Mouse (Mus musculus) hindbrain, postnatal 0 days (tissue): ENCODE measurements around the gene Ranbp10. TPM values are rescaled to one million over a fixed set of nuclear protein-coding genes. Genes with fewer than 3 reads are reported as not detected.
A peak's percentile ranks its signal among the peaks of the same experiment; 100 is the strongest.

Experiments
- ATAC-seq: fragments of 200-750 bp; cut with Nextera tagmentation; 2 replicates; pipeline ENCODE4 v1.8.0; 2017; ENCODE audit warnings: mild to moderate bottlenecking, moderate TSS enrichment, moderate library complexity
- DNase-seq: peaks from one replicate; pipeline ENCODE4 v3.0.0-alpha.2; 2015; ENCODE audit warnings: low spot score
- H3K27ac ChIP-seq: fragments of 300-500 bp; sonication (generic); 2 replicates; pipeline ENCODE4 v1.5.1; 2014; ENCODE audit warnings: mild to moderate bottlenecking
- H3K27me3 ChIP-seq: fragments of 300-500 bp; sonication (generic); 2 replicates; pipeline ENCODE4 v1.6.1; 2014; ENCODE audit warnings: low read length, mixed read lengths; ENCODE audit not compliant: insufficient read depth
- H3K36me3 ChIP-seq: fragments of 300-500 bp; sonication (generic); 2 replicates; pipeline ENCODE4 v1.6.1; 2014; ENCODE audit warnings: low read length, mixed read lengths; ENCODE audit not compliant: insufficient read depth
- H3K4me1 ChIP-seq: fragments of 300-500 bp; sonication (generic); 2 replicates; pipeline ENCODE4 v1.6.1; 2014; ENCODE audit warnings: antibody characterized with exemption, low read length, mixed read lengths; ENCODE audit not compliant: insufficient read depth
- H3K4me2 ChIP-seq: fragments of 300-500 bp; sonication (generic); 2 replicates; pipeline ENCODE4 v1.6.1; 2014; ENCODE audit warnings: low read depth, mild to moderate bottlenecking, low read length, moderate library complexity, mixed read lengths
- H3K4me3 ChIP-seq: fragments of 300-500 bp; sonication (generic); 2 replicates; pipeline ENCODE4 v1.5.1; 2014; ENCODE audit warnings: low read length
- H3K9ac ChIP-seq: fragments of 300-500 bp; sonication (generic); replicated peaks from 2 replicates; pipeline ENCODE4 v1.6.1; 2014; ENCODE audit warnings: mild to moderate bottlenecking, low read length, moderate library complexity, mixed read lengths
- H3K9me3 ChIP-seq: fragments of 300-500 bp; sonication (generic); 2 replicates; pipeline ENCODE4 v1.6.1; 2016; ENCODE audit warnings: low read length, mixed read lengths
- CTCF ChIP-seq: IDR thresholded peaks from 2 replicates; pipeline ENCODE4 v1.5.1; 2016; ENCODE audit warnings: antibody characterized with exemption, control low read depth, low read depth
- WGBS: fragments of 180-500 bp; shearing (Covaris S2); extraction: QIAGEN DNeasy Blood & Tissue Kit; methylation state at CpG from one replicate; pipeline ENCODE4 v1.1.7; 2014; 5-methylcytosine and 5-hydroxymethylcytosine counted together
- polyA plus RNA-seq: library from polyadenylated mRNA; unstranded; fragments of >200 nt; fragmentation: Nextera tagmentation; extraction: Ambion mirVana; gene quantifications from 2 replicates; pipeline ENCODE4 v1.2.1, GENCODE M21; 2015
- total RNA-seq: library from RNA; depleted of rRNA; stranded (reverse); fragments of >200 nt; gene quantifications from 2 replicates; pipeline ENCODE4 v1.2.3, GENCODE M21; 2014

Ranbp10 gene
- total and polyA plus RNA-seq, 2 experiments from 2014 or later: 7.2 to 15.7 TPM

DNA sequence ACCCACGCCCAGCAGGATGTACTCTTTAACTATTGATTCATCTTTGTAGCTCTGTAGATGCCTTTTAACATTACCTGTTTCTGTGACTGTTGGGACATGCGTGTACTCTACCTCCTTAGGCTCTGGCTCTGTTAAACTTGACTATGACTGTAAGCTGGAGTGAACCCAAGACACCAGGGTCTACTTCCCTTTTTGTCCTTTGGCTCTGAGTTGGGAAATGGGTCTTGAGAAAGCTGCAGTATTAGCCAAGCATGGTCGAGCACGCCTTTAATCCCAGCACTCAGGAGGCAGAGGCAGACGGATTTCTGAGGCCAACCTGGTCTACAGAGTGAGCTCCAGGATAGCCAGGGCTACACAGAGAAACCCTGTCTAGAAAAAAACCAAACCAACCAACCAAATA is 31.3 kb upstream of the Ranbp10 start:
- H3K9me3 ChIP-seq: no peaks in the 10 kb centered on the region
- 88% methylated on average over 5 of the region's 5 CpGs for WGBS

DNA sequence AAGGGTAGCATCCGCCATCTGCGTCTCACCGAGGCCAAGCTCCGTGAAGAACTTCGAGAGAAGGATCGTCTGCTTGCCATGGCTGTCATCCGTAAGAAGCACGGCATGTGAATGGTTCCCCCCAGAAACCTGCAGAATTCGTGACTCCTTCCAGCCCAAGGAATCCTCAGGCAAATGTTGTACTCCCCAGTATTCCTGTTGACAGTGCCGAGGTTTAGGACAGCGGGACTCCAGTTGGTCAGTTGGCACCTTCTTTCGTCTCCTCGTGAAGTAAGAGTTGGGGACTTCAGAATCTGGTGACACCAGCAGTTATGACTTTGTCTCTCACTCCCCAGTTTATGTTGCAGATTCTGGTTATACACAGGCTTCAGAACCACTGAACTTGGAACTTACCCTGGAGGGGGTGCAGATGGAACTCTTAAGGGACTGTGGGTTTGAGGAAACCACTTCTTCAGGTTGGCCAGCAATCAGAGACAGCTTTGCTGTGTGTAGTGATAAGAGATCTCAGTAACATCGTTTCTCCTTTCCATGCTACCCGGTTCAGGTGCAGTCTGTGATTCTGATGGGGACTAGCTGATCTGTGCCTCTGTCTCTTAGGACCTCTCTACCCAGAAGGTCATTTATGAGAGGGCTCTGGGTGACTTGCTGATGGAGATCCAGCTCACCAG is 29.2 kb upstream of the Ranbp10 start:
- peak overlapping the region; percentile 98 for H3K4me2 ChIP-seq
- 17% methylated on average over 15 of the region's 15 CpGs for WGBS
- H3K4me3 ChIP-seq: peak overlapping the region; percentile 79
- H3K36me3 ChIP-seq: no peaks in the 10 kb centered on the region
- TF ChIP-seq CTCF: no peak
- no peaks in the 10 kb centered on the region for H3K9me3 ChIP-seq
- H3K27me3 ChIP-seq: no peaks in the 10 kb centered on the region
- DNase-seq (no peak), ATAC-seq (no peak)
- peak overlapping the region; percentile 76 for H3K9ac ChIP-seq
- peaks cover 13% of the 10 kb centered on the region for H3K4me1 ChIP-seq
- peak overlapping the region; percentile 79 for H3K27ac ChIP-seq

More for the DNA sequence above, 31.3 kb upstream of the Ranbp10 start:
- no peaks in the 10 kb centered on the region for H3K27me3 ChIP-seq
- no peak overlapping the region for H3K27ac ChIP-seq
- H3K9ac ChIP-seq: no peak overlapping the region
- no peak overlapping the region for H3K4me3 ChIP-seq
- TF ChIP-seq CTCF: no peak
- no peak for ATAC-seq
- H3K4me1 ChIP-seq: peaks cover 26% of the 10 kb centered on the region
- no peak overlapping the region for H3K4me2 ChIP-seq
- no peak for DNase-seq
- no peaks in the 10 kb centered on the region for H3K36me3 ChIP-seq

DNA sequence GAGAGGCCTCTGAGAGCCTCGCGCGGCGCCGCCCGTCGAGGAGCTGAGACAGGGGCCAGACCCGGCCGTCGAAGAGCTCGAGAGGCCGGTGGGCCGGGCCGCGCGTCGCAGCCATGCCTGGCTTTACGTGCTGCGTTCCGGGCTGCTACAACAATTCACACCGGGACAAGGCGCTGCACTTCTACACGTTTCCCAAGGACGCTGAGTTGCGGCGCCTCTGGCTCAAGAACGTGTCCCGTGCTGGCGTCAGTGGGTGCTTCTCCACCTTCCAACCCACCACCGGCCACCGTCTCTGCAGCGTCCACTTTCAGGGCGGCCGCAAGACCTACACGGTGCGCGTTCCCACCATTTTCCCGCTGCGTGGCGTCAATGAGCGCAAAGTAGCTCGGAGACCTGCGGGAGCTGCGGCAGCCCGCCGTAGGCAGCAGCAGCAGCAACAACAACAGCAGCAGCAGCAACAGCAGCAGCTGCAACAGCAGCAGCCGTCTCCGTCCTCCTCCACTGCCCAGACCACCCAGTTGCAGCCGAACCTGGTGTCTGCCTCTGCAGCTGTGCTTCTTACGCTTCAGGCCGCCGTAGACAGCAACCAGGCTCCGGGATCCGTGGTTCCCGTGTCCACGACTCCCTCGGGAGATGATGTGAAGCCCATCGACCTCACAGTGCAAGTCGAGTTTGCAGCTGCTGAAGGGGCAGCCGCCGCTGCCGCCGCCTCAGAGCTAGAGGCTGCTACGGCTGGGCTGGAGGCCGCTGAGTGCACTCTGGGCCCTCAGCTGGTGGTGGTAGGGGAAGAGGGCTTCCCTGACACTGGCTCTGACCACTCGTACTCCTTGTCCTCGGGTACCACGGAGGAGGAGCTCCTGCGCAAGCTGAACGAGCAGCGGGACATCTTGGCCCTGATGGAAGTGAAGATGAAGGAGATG is 28.4 kb upstream of the Ranbp10 start:
- TF ChIP-seq CTCF: peak; percentile 22; the same call in 1 of the 2 replicates
- peak overlapping the region; percentile 98 for H3K4me2 ChIP-seq
- H3K9ac ChIP-seq: peak overlapping the region; percentile 76
- H3K9me3 ChIP-seq: no peaks in the 10 kb centered on the region
- no peaks in the 10 kb centered on the region for H3K36me3 ChIP-seq
- no peaks in the 10 kb centered on the region for H3K27me3 ChIP-seq
- H3K27ac ChIP-seq: peak overlapping the region; percentile 79
- peaks cover 17% of the 10 kb centered on the region for H3K4me1 ChIP-seq
- ATAC-seq: peak; percentile 50
- H3K4me3 ChIP-seq: peak overlapping the region; percentile 79
- DNase-seq: peak; percentile 64
- under 1% methylated on average over 70 of the region's 71 CpGs for WGBS

DNA sequence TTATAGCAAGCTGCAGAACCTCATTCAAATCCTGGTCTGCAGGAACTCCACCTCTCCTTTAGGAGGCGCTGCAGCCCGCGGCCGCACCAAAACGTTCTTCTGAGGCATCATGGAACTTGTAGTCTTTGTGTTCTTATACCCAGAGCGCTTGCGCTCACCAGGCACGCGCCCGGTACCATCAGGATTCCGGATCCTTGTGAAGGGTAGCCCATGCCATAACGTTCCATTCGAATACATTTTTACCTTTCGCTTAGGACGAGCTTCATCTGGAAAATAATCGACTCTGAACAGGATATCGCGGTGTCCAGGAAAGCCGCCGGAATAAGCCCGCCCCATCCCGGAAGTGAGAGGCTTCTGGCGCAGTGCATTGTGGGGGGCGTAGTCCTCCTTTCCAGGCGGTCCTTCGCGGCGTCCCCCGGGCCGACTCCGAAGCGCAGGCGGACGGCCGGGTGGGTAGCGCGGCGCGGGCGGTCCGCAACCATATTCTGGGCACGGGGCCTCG is 27.6 kb upstream of the Ranbp10 start, which contains the start of gene Thap11:
Gene Thap11, plus strand, starts transcription at position 418 of the 502 bp plus-strand sequence.
- Histone ChIP-seq H3K27ac (peak within 1 kb of the TSS; percentile 79), H3K4me3 (peak within 1 kb of the TSS; percentile 79), H3K9me3 (no peaks in the 10 kb centered on the region), H3K4me1 (peaks cover 20% of the 10 kb centered on the region), H3K9ac (peak within 1 kb of the TSS; percentile 76), H3K4me2 (peak within 1 kb of the TSS; percentile 98), H3K27me3 (no peaks in the 10 kb centered on the region), H3K36me3 (no peaks in the 10 kb centered on the region)
- DNase-seq (peak; percentile 94), ATAC-seq (peak; percentile 92)
- TF ChIP-seq CTCF: peak; percentile 87
- WGBS: under 1% methylated on average over 43 of the region's 43 CpGs

DNA sequence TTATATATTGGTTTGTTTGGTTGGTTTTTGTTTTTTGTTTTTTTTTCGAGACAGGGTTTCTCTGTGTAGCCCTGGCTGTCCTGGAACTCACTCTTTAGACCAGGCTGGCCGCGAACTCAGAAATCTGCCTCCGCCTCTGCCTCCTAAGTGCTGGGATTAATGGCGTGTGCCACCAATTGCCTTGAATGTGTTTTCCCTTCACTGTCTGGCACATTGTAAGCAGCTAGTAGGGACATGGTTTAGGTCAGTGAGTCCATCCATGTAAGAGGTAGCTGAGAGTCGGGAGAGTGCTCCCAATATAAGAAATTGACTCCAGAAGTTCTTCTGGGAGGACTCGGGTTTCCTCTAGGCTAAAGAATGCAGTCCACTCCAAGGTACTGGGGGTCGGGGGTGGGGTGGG is 27.2 kb upstream of the Ranbp10 start:
- H3K4me3 ChIP-seq: peak overlapping the region; percentile 79
- peak overlapping the region; percentile 76; the same call in 1 of the 2 replicates for H3K9ac ChIP-seq
- peaks cover 20% of the 10 kb centered on the region for H3K4me1 ChIP-seq
- no peaks in the 10 kb centered on the region for H3K27me3 ChIP-seq
- no peaks in the 10 kb centered on the region for H3K9me3 ChIP-seq
- H3K27ac ChIP-seq: peak overlapping the region; percentile 79; the same call in 1 of the 2 replicates
- no peak for TF ChIP-seq CTCF
- peak overlapping the region; percentile 98 for H3K4me2 ChIP-seq
- no peak for ATAC-seq
- DNase-seq: no peak
- H3K36me3 ChIP-seq: peaks cover 2% of the 10 kb centered on the region; the same call in 1 of the 2 replicates
- 28% methylated on average over 8 of the region's 8 CpGs for WGBS

DNA sequence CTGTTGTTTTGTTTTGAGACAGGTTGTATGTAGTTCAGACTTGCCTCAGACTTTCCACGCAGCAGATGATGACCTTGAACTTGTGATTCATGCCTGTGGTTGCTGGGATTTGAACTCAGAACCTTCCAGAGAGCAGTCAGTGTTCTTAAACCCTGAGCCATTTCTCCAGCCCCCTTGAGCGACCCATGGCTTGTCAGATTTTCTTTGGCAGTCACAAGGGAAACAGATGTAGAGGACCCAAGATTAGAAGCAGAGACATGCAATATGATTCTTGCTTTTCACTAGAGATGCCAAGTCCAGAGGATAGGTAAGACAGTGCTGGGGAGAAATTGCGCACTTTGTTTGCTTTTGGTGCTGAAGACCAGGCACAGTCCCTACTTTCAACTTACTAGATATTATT is 26.0 kb upstream of the Ranbp10 start, which contains the start of gene Cenpt:
Gene Cenpt, minus strand, starts transcription at position 101 of the 400 bp plus-strand sequence.
- DNase-seq (no peak), ATAC-seq (no peak)
- Histone ChIP-seq H3K4me2 (peak within 1 kb of the TSS; percentile 66; the same call in 1 of the 2 replicates), H3K9ac (no peak within 1 kb of the TSS), H3K27me3 (no peaks in the 10 kb centered on the region), H3K27ac (no peak within 1 kb of the TSS), H3K4me1 (peaks cover 20% of the 10 kb centered on the region), H3K36me3 (peaks cover 13% of the 10 kb centered on the region; the same call in 1 of the 2 replicates), H3K4me3 (no peak within 1 kb of the TSS), H3K9me3 (no peaks in the 10 kb centered on the region)
- no peak for TF ChIP-seq CTCF
- 94% methylated on average over 3 of the region's 3 CpGs for WGBS
